Mouse (Mus musculus) testis, adult 2 months (tissue): ENCODE data around the gene Abcc5.
A peak's percentile ranks its signal among the peaks of the same experiment; 100 is the strongest.

Source experiments
- CTCF ChIP-seq: fragments of 200-500 bp; IDR thresholded peaks from 2 replicates; pipeline ENCODE4 v1.5.1; 2012; ENCODE audit warnings: low read depth, mild to moderate bottlenecking, inconsistent platforms, low read length, moderate library complexity; ENCODE audit not compliant: control insufficient read depth, insufficient read depth, insufficient replicate concordance
- POLR2A ChIP-seq: fragments of 200-500 bp; IDR thresholded peaks from 2 replicates; pipeline ENCODE4 v1.6.1; 2012; ENCODE audit warnings: low read depth, mild to moderate bottlenecking, inconsistent platforms, low read length, moderate library complexity; ENCODE audit not compliant: control insufficient read depth

DNA sequence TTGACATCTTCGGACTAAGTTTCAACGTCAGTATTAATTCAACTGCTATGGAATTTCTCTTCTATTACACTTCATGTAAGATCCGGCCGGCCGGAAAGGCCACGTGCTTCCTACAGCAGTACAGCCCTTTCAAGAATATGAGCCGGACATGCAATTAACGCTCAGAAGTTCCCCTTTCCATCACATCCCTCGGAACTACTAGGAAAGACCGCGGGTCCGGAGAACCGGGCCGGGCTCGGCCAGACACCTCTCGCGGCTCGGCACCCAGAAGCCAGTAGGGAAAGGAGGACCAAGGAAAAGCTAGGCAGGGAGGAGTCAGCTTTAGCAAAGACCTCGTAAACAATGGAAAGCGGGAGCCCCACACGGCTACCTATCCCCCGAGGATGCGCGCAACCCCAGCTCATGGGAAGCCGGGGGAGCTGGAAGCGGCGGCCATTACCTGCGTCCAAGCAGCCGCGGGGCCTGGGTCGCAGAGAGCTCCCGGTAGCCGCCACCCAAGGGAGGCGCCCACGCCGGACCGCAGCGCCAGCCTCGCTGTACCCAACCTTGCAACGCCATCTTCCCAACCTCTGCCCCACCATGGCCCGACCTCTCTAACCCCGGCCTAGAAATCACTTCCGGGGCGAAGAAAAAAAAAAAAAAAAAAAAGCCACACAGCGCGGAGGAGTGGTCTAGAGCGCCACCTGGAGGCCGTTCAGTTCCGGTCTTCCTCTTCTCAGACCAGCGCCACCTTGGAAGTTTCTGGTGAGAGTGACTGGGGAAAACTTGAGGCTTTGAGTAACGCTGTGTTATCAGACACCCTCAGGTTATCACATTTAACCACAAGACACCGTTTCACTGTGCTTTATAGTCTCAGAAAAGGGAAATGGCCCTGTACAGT lies 124.2 kb downstream of the Abcc5 start, which contains the start of gene Parl:
- TF ChIP-seq POLR2A (peak; percentile 72), CTCF (peak; percentile 85)
